Mouse (Mus musculus) forelimb bud, embryonic 11.5 days (tissue): Measurements from ENCODE around the gene Slc8a2.

Experiments
- DNase-seq: peaks from one replicate; pipeline ENCODE4 v3.0.0-alpha.2; 2012; ENCODE audit warnings: low read depth, low spot score

Gene Slc8a2

GRCm38 (mm10) chr7:16162036-16162435 lies 32.4 kb downstream of the Slc8a2 start:
- no peak for DNase-seq

- DNase-seq: no peak
Observed at GRCm38 (mm10) chr7:16172141-16172581, 42.5 kb downstream of the Slc8a2 start.

- no peak for DNase-seq
Observed at GRCm38 (mm10) chr7:16172586-16173140, 43.0 kb downstream of the Slc8a2 start.

GRCm38 (mm10) chr7:16173146-16173545 lies 43.5 kb downstream of the Slc8a2 start:
- no peak for DNase-seq

GRCm38 (mm10) chr7:16174597-16175541 lies 45.2 kb downstream of the Slc8a2 start, which contains the start of gene Meis3:
Meis3 (plus strand) TSS chr7:16175090.
- DNase-seq: peak; percentile 28

GRCm38 (mm10) chr7:16175542-16175931 lies 45.9 kb downstream of the Slc8a2 start:
- no peak for DNase-seq

- DNase-seq: no peak
Observed at GRCm38 (mm10) chr7:16178114-16178513, 48.5 kb downstream of the Slc8a2 start.

- peak; percentile 75 for DNase-seq
Observed at GRCm38 (mm10) chr7:16183663-16184062, 54.0 kb downstream of the Slc8a2 start.

GRCm38 (mm10) chr7:16187494-16187893 lies 57.9 kb downstream of the Slc8a2 start:
- no peak for DNase-seq

GRCm38 (mm10) chr7:16192315-16192714 lies 62.7 kb downstream of the Slc8a2 start:
- peak; percentile 71 for DNase-seq

- no peak for DNase-seq
Observed at GRCm38 (mm10) chr7:16193702-16194101, 64.1 kb downstream of the Slc8a2 start.

- DNase-seq: no peak
Observed at GRCm38 (mm10) chr7:16196616-16197015, 67.0 kb downstream of the Slc8a2 start.

GRCm38 (mm10) chr7:16197166-16197565 lies 67.5 kb downstream of the Slc8a2 start:
- no peak for DNase-seq

GRCm38 (mm10) chr7:16198540-16198939 lies 68.9 kb downstream of the Slc8a2 start:
- DNase-seq: no peak

- DNase-seq: no peak
Observed at GRCm38 (mm10) chr7:16201136-16201535, 71.5 kb downstream of the Slc8a2 start.

GRCm38 (mm10) chr7:16202756-16203504 lies 73.3 kb downstream of the Slc8a2 start:
- no peak for DNase-seq

GRCm38 (mm10) chr7:16203505-16203903 lies 73.9 kb downstream of the Slc8a2 start:
- DNase-seq: no peak

GRCm38 (mm10) chr7:16204791-16205190 lies 75.2 kb downstream of the Slc8a2 start:
- DNase-seq: no peak

- no peak for DNase-seq
Observed at GRCm38 (mm10) chr7:16207076-16207475, 77.5 kb downstream of the Slc8a2 start.

- DNase-seq: no peak
Observed at GRCm38 (mm10) chr7:16207496-16207895, 77.9 kb downstream of the Slc8a2 start.

GRCm38 (mm10) chr7:16208781-16209665 lies 79.4 kb downstream of the Slc8a2 start:
- no peak for DNase-seq
